Mouse (Mus musculus) liver, adult 2 months (tissue): ENCODE data around the gene Tyrp1. TPM values are rescaled to one million over a fixed set of nuclear protein-coding genes. Genes with fewer than 3 reads are reported as not detected.

Source experiments
- DNase-seq: peaks from one replicate; pipeline ENCODE4 v3.0.0-alpha.2; 2011; ENCODE audit warnings: low read depth, low spot score; ENCODE audit errors: extremely low read depth
- H3K27ac ChIP-seq: fragments of 200-500 bp; replicated peaks from 2 replicates; pipeline ENCODE4 v1.5.1; 2012; ENCODE audit warnings: low read depth, mild to moderate bottlenecking, control low read depth, inconsistent platforms, low read length; ENCODE audit not compliant: insufficient read depth
- H3K27me3 ChIP-seq: fragments of 200-500 bp; 2 replicates; pipeline ENCODE4 v1.6.1; 2012; ENCODE audit warnings: mild to moderate bottlenecking, moderate library complexity, low read length, inconsistent platforms; ENCODE audit not compliant: control insufficient read depth, insufficient read depth
- H3K36me3 ChIP-seq: fragments of 200-500 bp; 2 replicates; pipeline ENCODE4 v1.6.1; 2012; ENCODE audit warnings: low read length, inconsistent platforms; ENCODE audit not compliant: control insufficient read depth, insufficient read depth
- H3K4me1 ChIP-seq: fragments of 200-500 bp; 2 replicates; pipeline ENCODE4 v1.6.1; 2011; ENCODE audit warnings: low read length; ENCODE audit not compliant: control insufficient read depth, insufficient read depth
- H3K4me3 ChIP-seq: fragments of 200-500 bp; 2 replicates; pipeline ENCODE4 v1.5.1; 2011; ENCODE audit warnings: low read depth, mild to moderate bottlenecking, control low read depth, low read length, moderate library complexity; ENCODE audit not compliant: insufficient read depth
- H3K79me2 ChIP-seq: fragments of 200-500 bp; 2 replicates; pipeline ENCODE4 v1.6.1; 2012; ENCODE audit warnings: inconsistent platforms, mild to moderate bottlenecking, low read length, moderate library complexity; ENCODE audit not compliant: control insufficient read depth, insufficient read depth
- H3K9ac ChIP-seq: fragments of 200-500 bp; 2 replicates; pipeline ENCODE4 v1.6.1; 2012; ENCODE audit warnings: low read depth, mild to moderate bottlenecking, control low read depth, inconsistent platforms, low read length
- CTCF ChIP-seq: fragments of 200-500 bp; IDR thresholded peaks from 2 replicates; pipeline ENCODE4 v1.5.1; 2011; ENCODE audit warnings: low read depth, low read length, control low read depth
- POLR2A ChIP-seq: fragments of 200-500 bp; IDR thresholded peaks from 2 replicates; pipeline ENCODE4 v1.6.1; 2011; ENCODE audit warnings: low read length, control low read depth; ENCODE audit not compliant: insufficient read depth; ENCODE audit errors: extremely low read depth
- WGBS: fragments of 180-500 bp; shearing (Covaris S2); methylation state at CpG from one replicate; pipeline ENCODE4 v1.1.7; 2018; 5-methylcytosine and 5-hydroxymethylcytosine counted together
- polyA plus RNA-seq: library from polyadenylated mRNA; depleted of rRNA; stranded (reverse); fragments of >200 nt; gene quantifications from 2 replicates; pipeline ENCODE4 v1.2.3, GENCODE M21; 2012; rRNA removed
- total RNA-seq: library from RNA; depleted of rRNA; stranded (reverse); fragments of >200 nt; gene quantifications from 2 replicates; pipeline ENCODE4 v1.2.3, GENCODE M21; 2014; rRNA removed

The Tyrp1 gene
- total RNA-seq (not detected in 2 replicates), polyA plus RNA-seq (not detected in 2 replicates)

GRCm38 (mm10) chr4:80834050-80834449 is at the start of gene Tyrp1:
Tyrp1 (plus strand) TSS chr4:80834123.
- H3K9ac ChIP-seq = no peak within 1 kb of the TSS
- no peak within 1 kb of the TSS for H3K4me3 ChIP-seq
- H3K27me3 ChIP-seq = no peaks in the 10 kb centered on the region
- 61% methylated on average over 3 of the region's 3 CpGs for WGBS
- H3K79me2 ChIP-seq = no peaks in the 10 kb centered on the region
- H3K27ac ChIP-seq = no peak within 1 kb of the TSS
- H3K4me1 ChIP-seq = no peaks in the 10 kb centered on the region
- H3K36me3 ChIP-seq = no peaks in the 10 kb centered on the region
- DNase-seq = no peak
- no peak for TF ChIP-seq POLR2A
- TF ChIP-seq CTCF = no peak

- no peak for DNase-seq
- H3K36me3 ChIP-seq = no peaks in the 10 kb centered on the region
- no peaks in the 10 kb centered on the region for H3K79me2 ChIP-seq
- no peak overlapping the region for H3K27ac ChIP-seq
- no peak overlapping the region for H3K9ac ChIP-seq
- H3K4me3 ChIP-seq = no peak overlapping the region
- no peaks in the 10 kb centered on the region for H3K27me3 ChIP-seq
- 93% methylated on average over 1 of the region's 1 CpGs for WGBS
- no peak for TF ChIP-seq CTCF
- no peak for TF ChIP-seq POLR2A
- no peaks in the 10 kb centered on the region for H3K4me1 ChIP-seq
Measured at GRCm38 (mm10) chr4:80788339-80788738, 45.6 kb upstream of the Tyrp1 start.

GRCm38 (mm10) chr4:80819511-80819910 is 14.4 kb upstream of the Tyrp1 start:
- H3K27ac ChIP-seq = no peak overlapping the region
- no peak overlapping the region for H3K4me3 ChIP-seq
- H3K79me2 ChIP-seq = no peaks in the 10 kb centered on the region
- no peaks in the 10 kb centered on the region for H3K4me1 ChIP-seq
- no peaks in the 10 kb centered on the region for H3K27me3 ChIP-seq
- no peaks in the 10 kb centered on the region for H3K36me3 ChIP-seq
- no peak overlapping the region for H3K9ac ChIP-seq
- no peak for DNase-seq
- no peak for TF ChIP-seq CTCF
- TF ChIP-seq POLR2A = no peak

GRCm38 (mm10) chr4:80821945-80822344 is 12.0 kb upstream of the Tyrp1 start:
- Histone ChIP-seq H3K27ac (no peak overlapping the region), H3K4me3 (no peak overlapping the region), H3K27me3 (no peaks in the 10 kb centered on the region), H3K4me1 (no peaks in the 10 kb centered on the region), H3K36me3 (no peaks in the 10 kb centered on the region), H3K9ac (no peak overlapping the region), H3K79me2 (no peaks in the 10 kb centered on the region)
- WGBS = 79% methylated on average over 3 of the region's 3 CpGs
- TF ChIP-seq CTCF (no peak), POLR2A (no peak)
- no peak for DNase-seq

GRCm38 (mm10) chr4:80828232-80828631 is 5.7 kb upstream of the Tyrp1 start:
- no peak for DNase-seq
- Histone ChIP-seq H3K27me3 (no peaks in the 10 kb centered on the region), H3K79me2 (no peaks in the 10 kb centered on the region), H3K4me3 (no peak overlapping the region), H3K36me3 (no peaks in the 10 kb centered on the region), H3K27ac (no peak overlapping the region), H3K9ac (no peak overlapping the region), H3K4me1 (no peaks in the 10 kb centered on the region)
- 69% methylated on average over 2 of the region's 2 CpGs for WGBS
- no peak for TF ChIP-seq POLR2A
- no peak for TF ChIP-seq CTCF

GRCm38 (mm10) chr4:80839317-80839716 is 5.4 kb downstream of the Tyrp1 start:
- Histone ChIP-seq H3K36me3 (no peaks in the 10 kb centered on the region), H3K4me3 (no peak overlapping the region), H3K27ac (no peak overlapping the region), H3K27me3 (no peaks in the 10 kb centered on the region), H3K4me1 (no peaks in the 10 kb centered on the region), H3K9ac (no peak overlapping the region), H3K79me2 (no peaks in the 10 kb centered on the region)
- 89% methylated on average over 4 of the region's 4 CpGs for WGBS
- no peak for DNase-seq
- no peak for TF ChIP-seq CTCF
- no peak for TF ChIP-seq POLR2A

- H3K27ac ChIP-seq = no peak overlapping the region
- no peaks in the 10 kb centered on the region for H3K79me2 ChIP-seq
- no peak overlapping the region for H3K4me3 ChIP-seq
- H3K36me3 ChIP-seq = no peaks in the 10 kb centered on the region
- H3K27me3 ChIP-seq = no peaks in the 10 kb centered on the region
- WGBS = 58% methylated on average over 1 of the region's 1 CpGs
- DNase-seq = no peak
- no peaks in the 10 kb centered on the region for H3K4me1 ChIP-seq
- H3K9ac ChIP-seq = no peak overlapping the region
- TF ChIP-seq POLR2A (no peak), CTCF (no peak)
Measured at GRCm38 (mm10) chr4:80841980-80842379, 8.1 kb downstream of the Tyrp1 start.
